ENCODE assay signal across 14 mouse cellular contexts in genomic region chr4:129881661-129882060, GRCm38 (mm10). TPM values are rescaled to one million over a fixed set of nuclear protein-coding genes. Genes with fewer than 3 reads are reported as not detected.
A peak's percentile ranks its signal among the peaks of the same experiment; 100 is the strongest.
DNase-seq lines count a peak whose midpoint lies in the region; ATAC-seq and TF ChIP-seq lines count a peak whose summit lies in the region.
"Had no signal": no experiment of that assay in that cellular context is flagged by ENCODE, and none has a peak within 500 bp of the region (broad histone marks: within the 10 kb centered on the region; RNA-seq: fewer than 3 reads in every experiment).

No protein-coding gene starts in this region.

- DNase-seq in heart, adult 2 months = no peak
- no peak for DNase-seq in spleen, adult 2 months (ENCODE audit: low read depth in 1 of 2, low spot score in 2 of 2)
- DNase-seq in spleen, adult 18-20 months = no peak
- peak; percentile 31 for DNase-seq in stomach, postnatal 0 days (ENCODE audit: low spot score)
- DNase-seq in cerebellum, adult 9-10 months = no peak
- DNase-seq: thymus, postnatal 14 days had no signal

- no peaks in the 10 kb centered on the region for H3K27me3 ChIP-seq in heart, embryonic 16.5 days (ENCODE audit: control insufficient read depth, insufficient read depth, low read length)
- no peaks in the 10 kb centered on the region for H3K27me3 ChIP-seq in heart, adult 2 months (ENCODE audit: control insufficient read depth, insufficient read depth, low read length)
- no peaks in the 10 kb centered on the region for H3K27me3 ChIP-seq in spleen, adult 2 months (ENCODE audit: control insufficient read depth, insufficient read depth, low read length)
- no peaks in the 10 kb centered on the region for H3K27me3 ChIP-seq in intestine, embryonic 15.5 days (replicated peaks)
- no peaks in the 10 kb centered on the region for H3K27me3 ChIP-seq in stomach, postnatal 0 days (ENCODE audit: control insufficient read depth, insufficient read depth, low read length)
- H3K27me3 ChIP-seq in neural tube, embryonic 15.5 days (replicated peaks) = no peaks in the 10 kb centered on the region
- H3K27me3 ChIP-seq: midbrain, embryonic 12.5 days had no signal

- no peaks in the 10 kb centered on the region for H3K36me3 ChIP-seq in heart, embryonic 16.5 days (ENCODE audit: control insufficient read depth, insufficient read depth)
- H3K36me3 ChIP-seq in heart, adult 2 months (ENCODE audit: control insufficient read depth, insufficient read depth, low read length) = no peaks in the 10 kb centered on the region
- H3K36me3 ChIP-seq in spleen, adult 2 months (ENCODE audit: control insufficient read depth, insufficient read depth, low read length) = no peaks in the 10 kb centered on the region
- H3K36me3 ChIP-seq in intestine, embryonic 15.5 days = no peaks in the 10 kb centered on the region
- H3K36me3 ChIP-seq in stomach, postnatal 0 days (ENCODE audit: control insufficient read depth, insufficient read depth, low read length) = no peaks in the 10 kb centered on the region
- H3K36me3 ChIP-seq in neural tube, embryonic 15.5 days = no peaks in the 10 kb centered on the region
- H3K36me3 ChIP-seq: midbrain, embryonic 12.5 days had no signal

- intact Hi-C loops in heart, adult 2 months (cut with DNase I) = no loop called here

- no peak overlapping the region for H3K4me3 ChIP-seq in heart, embryonic 16.5 days (ENCODE audit: low read length)
- no peak overlapping the region for H3K4me3 ChIP-seq in heart, adult 2 months
- H3K4me3 ChIP-seq in spleen, adult 2 months (ENCODE audit: extremely low read depth, insufficient read depth, insufficient read length) = no peak overlapping the region
- no peak overlapping the region for H3K4me3 ChIP-seq in intestine, embryonic 15.5 days (replicated peaks)
- H3K4me3 ChIP-seq in stomach, postnatal 0 days (ENCODE audit: low read depth, low read length) = no peak overlapping the region
- no peak overlapping the region for H3K4me3 ChIP-seq in neural tube, embryonic 15.5 days (replicated peaks)
- H3K4me3 ChIP-seq: midbrain, embryonic 12.5 days had no signal

- no peak for TF ChIP-seq EP300 in heart, adult 2 months (IDR thresholded peaks at IDR 0.05; ENCODE audit: insufficient read depth, low read depth, low read length)
- TF ChIP-seq EP300 in stomach, postnatal 0 days (optimal IDR thresholded peaks at IDR 0.05) = no peak

- peak overlapping the region; percentile 87 for H3K27ac ChIP-seq in heart, embryonic 16.5 days (ENCODE audit: low read length)
- H3K27ac ChIP-seq in heart, adult 2 months = no peak overlapping the region
- peak overlapping the region; percentile 82 for H3K27ac ChIP-seq in spleen, adult 2 months (ENCODE audit: insufficient read depth, low read length)
- H3K27ac ChIP-seq in intestine, embryonic 15.5 days = no peak overlapping the region; the same call in 1 of the 2 replicates
- H3K27ac ChIP-seq in stomach, postnatal 0 days (replicated peaks) = peak overlapping the region; percentile 71
- H3K27ac ChIP-seq in neural tube, embryonic 15.5 days (replicated peaks) = no peak overlapping the region
- H3K27ac ChIP-seq: midbrain, embryonic 12.5 days had no signal

- no peaks in the 10 kb centered on the region for H3K9me3 ChIP-seq in heart, embryonic 16.5 days (replicated peaks; ENCODE audit: control insufficient read depth, low read length)
- H3K9me3 ChIP-seq in intestine, embryonic 15.5 days = no peaks in the 10 kb centered on the region
- H3K9me3 ChIP-seq in stomach, postnatal 0 days (ENCODE audit: control insufficient read depth, low read length) = no peaks in the 10 kb centered on the region
- no peaks in the 10 kb centered on the region for H3K9me3 ChIP-seq in neural tube, embryonic 15.5 days (replicated peaks)
- H3K9me3 ChIP-seq: midbrain, embryonic 12.5 days had no signal

- no peak for TF ChIP-seq CTCF in heart, adult 2 months (IDR thresholded peaks at IDR 0.05)
- no peak for TF ChIP-seq CTCF in spleen, adult 2 months (IDR thresholded peaks at IDR 0.05; ENCODE audit: extremely low read depth, insufficient read depth, insufficient read length, insufficient replicate concordance)
- no peak for TF ChIP-seq CTCF in stomach, postnatal 0 days (IDR thresholded peaks at IDR 0.05; ENCODE audit: low read depth)

- no peak for ATAC-seq in heart, embryonic 16.5 days (replicated peaks; ENCODE audit: extremely low read depth, insufficient read depth, low FRiP score)
- ATAC-seq in intestine, embryonic 15.5 days = no peak
- ATAC-seq in stomach, postnatal 0 days (ENCODE audit: low FRiP score, low TSS enrichment) = no peak; the same call in 1 of the 2 replicates
- ATAC-seq in neural tube, embryonic 15.5 days (ENCODE audit: low FRiP score) = no peak
- ATAC-seq: activated CD4-positive, CD25-positive, alpha-beta regulatory T cell, adult 4 months had no signal

- no peak overlapping the region for H3K4me2 ChIP-seq in heart, embryonic 16.5 days (ENCODE audit: low read depth, low read length)
- peak overlapping the region; percentile 41; the same call in 1 of the 2 replicates for H3K4me2 ChIP-seq in intestine, embryonic 15.5 days (replicated peaks)
- H3K4me2 ChIP-seq in stomach, postnatal 0 days (replicated peaks; ENCODE audit: low read depth) = peak overlapping the region; percentile 36; the same call in 1 of the 2 replicates
- no peak overlapping the region for H3K4me2 ChIP-seq in neural tube, embryonic 15.5 days
- H3K4me2 ChIP-seq: midbrain, embryonic 12.5 days had no signal

- no peaks in the 10 kb centered on the region for H3K79me2 ChIP-seq in heart, adult 2 months (replicated peaks; ENCODE audit: control insufficient read depth, insufficient read depth, low read length)

- peaks cover 30% of the 10 kb centered on the region for H3K4me1 ChIP-seq in heart, embryonic 16.5 days (ENCODE audit: control insufficient read depth, insufficient read depth, low read length)
- H3K4me1 ChIP-seq in heart, adult 2 months (ENCODE audit: control insufficient read depth, insufficient read depth, low read length) = peaks cover 7% of the 10 kb centered on the region
- H3K4me1 ChIP-seq in spleen, adult 2 months (ENCODE audit: control insufficient read depth, insufficient read depth, insufficient read length) = peaks cover 42% of the 10 kb centered on the region; the same call in 1 of the 2 replicates
- peaks cover 12% of the 10 kb centered on the region for H3K4me1 ChIP-seq in intestine, embryonic 15.5 days (replicated peaks)
- 0 out of 2 replicates have a peak, but pooled peaks cover 6% of the 10 kb centered on the region for H3K4me1 ChIP-seq in stomach, postnatal 0 days (replicated peaks; ENCODE audit: control insufficient read depth, insufficient read depth)
- peaks cover 33% of the 10 kb centered on the region for H3K4me1 ChIP-seq in neural tube, embryonic 15.5 days

- 13% methylated on average over 3 of the region's 3 CpGs for WGBS in heart, embryonic 16.5 days
- WGBS in heart, adult 2 months = 22% methylated on average over 3 of the region's 3 CpGs
- WGBS in spleen, adult 2 months = 35% methylated on average over 3 of the region's 3 CpGs
- WGBS in intestine, embryonic 15.5 days = 16% methylated on average over 3 of the region's 3 CpGs
- WGBS in stomach, postnatal 0 days = 12% methylated on average over 3 of the region's 3 CpGs
- WGBS in neural tube, embryonic 15.5 days = 51% methylated on average over 3 of the region's 3 CpGs

- no peak for TF ChIP-seq POLR2A in heart, adult 2 months (IDR thresholded peaks at IDR 0.05; ENCODE audit: insufficient read depth, low read depth, low read length)
- TF ChIP-seq POLR2A in spleen, adult 2 months (IDR thresholded peaks at IDR 0.05; ENCODE audit: low read depth, low read length) = no peak

- 0 out of 2 replicates have a peak overlapping the region, but pooled peaks have one; percentile 30 for H3K9ac ChIP-seq in heart, embryonic 16.5 days (ENCODE audit: low read length)
- no peak overlapping the region for H3K9ac ChIP-seq in heart, adult 2 months (ENCODE audit: low read depth, low read length)
- no peak overlapping the region for H3K9ac ChIP-seq in intestine, embryonic 15.5 days
- H3K9ac ChIP-seq in stomach, postnatal 0 days (ENCODE audit: low read length) = peak overlapping the region; percentile 41; the same call in 1 of the 2 replicates
- no peak overlapping the region for H3K9ac ChIP-seq in neural tube, embryonic 15.5 days (replicated peaks)
- H3K9ac ChIP-seq: midbrain, embryonic 12.5 days had no signal

RNA-seq across cellular contexts. Expression of gene Spocd1, which starts 47.4 kb away (rescaled TPM):
- polyA plus RNA-seq in heart, embryonic 16.5 days (2015; fragmentation: Nextera tagmentation; extraction: Ambion mirVana) = 0.22 and 0.35 TPM in 2 replicates
- under 1 TPM in 1 of 2 experiments, not detected in 1; 0.07 TPM for total RNA-seq in heart, adult 2 months (2021)
- not detected in 2 replicates for polyA plus RNA-seq in heart, adult 2 months (2012; rRNA removed)
- polyA plus RNA-seq in spleen, adult 2 months (2012; rRNA removed) = 0.07 and 0.11 TPM in 2 replicates
- polyA plus RNA-seq in intestine, embryonic 15.5 days (2015; fragmentation: Nextera tagmentation; extraction: Ambion mirVana) = 0.09 TPM in 1 of 2 replicates, not detected in the other
- polyA plus RNA-seq in stomach, postnatal 0 days (2015; fragmentation: Nextera tagmentation; extraction: Ambion mirVana) = not detected in 2 replicates
- polyA plus RNA-seq in neural tube, embryonic 15.5 days (2015; fragmentation: Nextera tagmentation; extraction: Ambion mirVana) = 0.06 TPM in 1 of 2 replicates, not detected in the other
- total RNA-seq: gastrocnemius, adult 8-10 months had no signal
- polyA plus RNA-seq: activated CD4-positive, CD25-positive, alpha-beta regulatory T cell, adult 4 months; large intestine, adult 2 months; midbrain, embryonic 12.5 days; neural tube, embryonic 14.5 days had no signal

Comparison
In these comparisons a context has a peak if more than half of its experiments do, and no peak if none do; other contexts are left out.
1. H3K27ac ChIP-seq: peak in heart, embryonic 16.5 days (single experiment), spleen, adult 2 months (single experiment) and stomach, postnatal 0 days (single experiment); none in heart, adult 2 months (single experiment), intestine, embryonic 15.5 days (single experiment) and neural tube, embryonic 15.5 days (single experiment).
2. H3K9ac ChIP-seq: peak in heart, embryonic 16.5 days (single experiment) and stomach, postnatal 0 days (single experiment); none in heart, adult 2 months (single experiment), intestine, embryonic 15.5 days (single experiment) and neural tube, embryonic 15.5 days (single experiment).
3. H3K4me2 ChIP-seq: peak in intestine, embryonic 15.5 days (single experiment) and stomach, postnatal 0 days (single experiment); none in heart, embryonic 16.5 days (single experiment) and neural tube, embryonic 15.5 days (single experiment).